Mouse (Mus musculus) gastrocnemius, postnatal 25 days (tissue): ENCODE data around the gene Ttc39d. TPM values are rescaled to one million over a fixed set of nuclear protein-coding genes. Genes with fewer than 3 reads are reported as not detected.
"Not testable (repeated sequence)": the region's sequence is repeated elsewhere in the genome, so short reads cannot be mapped to it uniquely, and the experiment has no call there.

ENCODE experiments used
- DNase-seq: peaks from one replicate; pipeline ENCODE4 v3.0.0; 2022
- total RNA-seq, 2 experiments: library from RNA; stranded (reverse); gene quantifications; 1 replicate in 1 of 2; 2 replicates in 1 of 2; pipeline ENCODE4 v1.2.3; 2021

Gene Ttc39d
- total RNA-seq, 2 experiments from 2014 or later = not detected

GRCm38 (mm10) chr17:80199160-80199778, 8.0 kb upstream of the Ttc39d start:
- DNase-seq = no peak

GRCm38 (mm10) chr17:80205657-80206056, 1.6 kb upstream of the Ttc39d start:
- DNase-seq = no peak

DNA sequence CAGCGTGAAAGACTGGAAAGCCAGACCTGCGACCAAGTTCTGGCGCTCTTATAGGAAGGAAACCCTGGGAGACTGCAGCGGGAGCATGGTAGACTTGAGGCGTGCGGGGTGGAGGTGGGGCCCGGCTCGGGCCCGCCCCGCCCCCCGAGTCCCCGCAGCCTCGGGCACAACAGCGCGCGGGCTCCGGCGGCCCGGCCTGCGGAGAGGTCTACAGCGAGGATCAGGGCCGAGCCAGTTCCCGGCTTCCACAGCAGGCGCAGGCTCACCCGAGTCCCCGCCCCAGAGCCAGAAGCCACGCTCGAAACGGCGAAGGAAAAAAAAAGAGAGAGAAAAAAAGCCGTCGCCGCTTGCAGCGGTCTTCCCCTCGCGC, 974 bp upstream of the Ttc39d start:
- no peak for DNase-seq

DNA sequence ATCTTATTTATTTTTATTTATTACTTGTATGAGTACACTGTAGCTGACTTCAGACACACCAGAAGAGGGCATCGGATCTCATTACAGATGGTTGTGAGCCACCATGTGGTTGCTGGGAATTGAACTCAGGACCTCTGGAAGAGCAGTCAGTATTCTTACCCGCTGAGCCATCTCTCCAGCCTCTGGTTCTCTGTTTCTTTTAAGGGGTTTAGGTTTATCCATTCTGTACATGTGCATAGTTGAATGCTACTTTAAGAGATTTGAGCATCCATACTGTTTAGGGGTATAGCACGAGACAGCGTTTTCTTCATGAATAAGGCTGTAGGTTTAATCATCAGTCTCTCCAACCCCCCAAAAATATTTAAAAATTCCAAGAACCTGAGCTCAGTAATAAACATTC, 6.7 kb downstream of the Ttc39d start:
- not testable (repeated sequence) for DNase-seq

GRCm38 (mm10) chr17:80220131-80220530, 12.9 kb downstream of the Ttc39d start:
- no peak for DNase-seq

DNA sequence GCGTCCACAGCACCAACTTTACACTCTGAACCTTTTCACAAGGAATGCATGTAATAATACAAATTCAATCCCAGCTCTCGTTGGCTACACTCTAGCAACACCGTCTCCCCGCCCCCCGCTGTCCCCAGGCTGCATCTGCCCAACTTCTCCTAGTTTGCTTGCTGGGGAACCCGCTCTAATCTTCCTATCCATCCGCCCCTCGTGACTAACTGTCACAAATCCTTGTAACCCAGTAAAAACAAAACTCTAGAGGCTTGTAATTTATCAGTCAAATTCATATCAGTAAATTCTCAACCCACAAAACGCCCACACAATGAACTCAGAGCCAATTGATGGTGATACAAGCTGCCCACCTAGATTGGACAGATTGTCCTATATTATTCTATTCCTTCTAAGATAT, 13.9 kb downstream of the Ttc39d start:
- DNase-seq = no peak

GRCm38 (mm10) chr17:80221890-80222628, 14.8 kb downstream of the Ttc39d start:
- DNase-seq = no peak

- DNase-seq = no peak
These were observed 16.6 kb downstream of the Ttc39d start for GRCm38 (mm10) chr17:80223829-80224228.

GRCm38 (mm10) chr17:80224326-80225116, 17.3 kb downstream of the Ttc39d start, which contains the start of gene Gemin6:
Gene Gemin6 (plus strand): TSS chr17:80224441.
- DNase-seq = peak; percentile 78

DNA sequence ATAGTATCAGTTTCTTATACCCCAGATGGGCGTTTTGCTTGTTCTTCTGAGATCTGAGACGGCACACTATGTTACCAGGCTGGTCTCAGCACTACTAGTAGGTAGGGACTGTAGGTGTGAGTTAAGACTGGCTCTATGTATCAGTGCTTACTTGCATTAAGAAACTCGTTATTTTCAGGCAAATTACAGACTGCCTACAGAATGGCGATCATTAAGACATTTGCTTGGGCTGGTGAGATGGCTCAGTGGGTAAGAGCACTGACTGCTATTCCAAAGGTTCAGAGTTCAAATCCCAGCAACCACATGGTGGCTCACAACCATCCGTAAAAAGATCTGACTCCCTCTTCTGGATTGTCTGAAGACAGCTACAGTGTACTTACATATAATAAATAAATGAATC, 17.9 kb downstream of the Ttc39d start:
- not testable (repeated sequence) for DNase-seq

- DNase-seq = no peak
These were observed 22.1 kb downstream of the Ttc39d start for GRCm38 (mm10) chr17:80229396-80229795.

GRCm38 (mm10) chr17:80233844-80234243, 26.6 kb downstream of the Ttc39d start:
- no peak for DNase-seq

DNA sequence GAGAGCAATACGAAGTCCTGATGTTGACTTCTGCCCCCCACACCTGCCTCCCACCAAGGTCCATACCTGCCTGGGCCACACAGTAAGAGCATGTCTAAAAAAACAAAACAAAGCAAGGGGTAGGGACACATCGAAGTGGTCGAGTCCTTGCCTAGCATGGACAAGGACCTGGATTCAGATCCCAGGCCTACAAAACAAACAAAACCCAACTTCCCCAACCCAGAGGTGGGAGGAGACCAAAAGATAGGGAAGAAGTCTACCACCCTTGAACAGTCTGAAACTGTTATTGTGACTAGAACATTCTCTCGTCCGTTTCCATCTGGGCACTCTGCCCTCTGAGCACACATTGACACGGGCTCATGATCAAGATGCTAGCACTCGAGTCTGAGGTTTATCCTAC, 27.1 kb downstream of the Ttc39d start:
- no peak for DNase-seq

DNA sequence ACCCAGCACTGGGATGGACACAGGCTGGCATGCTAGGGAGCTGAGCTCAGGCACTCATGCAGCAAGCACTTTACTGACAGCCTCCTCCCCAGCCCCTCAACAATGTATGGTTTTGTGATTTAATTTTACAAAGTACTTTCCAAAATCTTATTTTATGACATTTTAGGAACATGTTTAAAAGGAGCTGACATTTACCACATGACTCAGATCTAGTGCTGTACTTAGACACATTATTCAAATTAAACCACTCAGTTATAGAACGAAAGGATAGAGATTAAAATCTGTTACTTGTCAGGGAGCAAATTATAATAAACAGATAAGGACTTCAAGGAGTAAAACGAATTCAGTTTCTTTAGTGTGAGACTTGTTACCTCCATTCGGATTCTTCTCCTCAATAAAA, 28.2 kb downstream of the Ttc39d start:
- no peak for DNase-seq

DNA sequence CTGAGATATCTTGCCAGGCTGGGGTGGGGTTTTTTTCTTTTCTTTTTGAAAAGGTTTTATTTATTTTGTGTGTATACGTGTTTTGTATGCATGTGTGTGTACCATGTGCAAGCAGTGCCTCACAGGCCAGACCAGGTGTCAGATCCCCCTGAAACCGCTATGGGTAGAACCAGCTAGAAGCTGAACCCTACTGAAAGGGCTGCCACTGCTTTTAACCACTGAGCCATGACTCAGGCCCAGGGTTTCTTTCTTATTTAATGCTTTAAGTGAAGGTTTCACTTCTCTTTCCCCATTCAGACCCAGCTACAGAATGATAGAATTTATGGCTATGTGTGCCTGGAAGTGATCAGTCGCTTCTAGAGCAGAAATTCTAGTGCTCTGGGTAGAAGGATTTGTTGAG, 29.5 kb downstream of the Ttc39d start:
- no peak for DNase-seq

GRCm38 (mm10) chr17:80237475-80237874, 30.2 kb downstream of the Ttc39d start:
- DNase-seq = no peak

- no peak for DNase-seq
These were observed 34.3 kb downstream of the Ttc39d start for GRCm38 (mm10) chr17:80241594-80241993.

DNA sequence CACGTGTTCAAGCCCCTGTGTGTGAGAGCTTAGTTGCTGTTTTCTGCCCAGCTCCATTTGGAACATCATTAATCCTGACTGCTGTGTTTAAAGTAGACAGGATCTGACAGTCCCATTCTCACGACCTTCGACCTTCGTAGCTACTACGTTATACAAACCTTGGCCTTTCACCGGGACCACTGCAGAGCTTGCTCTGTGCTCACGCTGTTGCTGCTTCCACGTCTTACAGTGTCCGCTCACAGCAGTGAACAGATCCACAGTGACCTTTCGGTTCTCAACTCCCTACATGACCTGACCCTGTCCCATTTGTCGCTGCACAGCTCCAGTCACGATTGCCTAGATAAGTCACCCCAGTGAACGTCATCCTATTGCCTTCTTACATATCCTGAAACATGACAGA, 35.9 kb downstream of the Ttc39d start:
- DNase-seq = no peak

DNA sequence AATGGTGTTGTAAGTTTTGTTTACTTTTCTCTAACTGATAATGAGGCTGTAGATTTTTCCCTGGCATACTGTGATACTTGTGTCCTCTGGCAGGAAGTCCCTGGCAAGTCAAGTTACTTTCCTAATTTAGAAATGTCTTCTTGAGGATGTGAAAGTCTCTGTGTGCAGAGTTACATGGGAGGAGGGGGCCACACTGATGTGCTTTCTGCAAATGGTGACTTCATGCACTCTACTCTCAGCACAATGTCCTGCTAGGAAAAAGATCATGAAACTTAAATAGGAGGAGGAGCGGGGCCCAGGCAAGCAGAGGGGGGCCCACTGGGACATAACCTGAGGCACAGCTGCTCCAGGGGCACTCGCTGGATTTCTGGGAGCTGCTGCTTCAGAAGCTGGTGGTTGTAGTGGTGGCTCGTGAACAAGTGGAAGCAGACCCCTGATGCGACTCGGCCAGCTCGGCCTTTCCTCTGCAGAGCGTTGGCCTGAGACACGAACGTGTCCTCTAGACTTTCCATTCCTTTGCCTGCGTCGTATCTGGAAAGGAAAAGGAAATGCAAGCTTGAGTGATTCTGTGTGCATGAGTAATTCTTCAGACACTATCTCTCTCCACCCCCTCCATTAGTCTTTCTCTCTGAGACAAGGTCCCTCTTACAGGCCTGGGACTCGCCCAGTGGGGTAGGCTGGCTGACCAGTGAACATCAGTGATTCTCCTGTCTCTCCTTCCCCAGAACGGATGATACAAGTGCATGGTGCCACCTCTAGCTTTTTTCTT, 45.7 kb downstream of the Ttc39d start:
- no peak for DNase-seq

DNA sequence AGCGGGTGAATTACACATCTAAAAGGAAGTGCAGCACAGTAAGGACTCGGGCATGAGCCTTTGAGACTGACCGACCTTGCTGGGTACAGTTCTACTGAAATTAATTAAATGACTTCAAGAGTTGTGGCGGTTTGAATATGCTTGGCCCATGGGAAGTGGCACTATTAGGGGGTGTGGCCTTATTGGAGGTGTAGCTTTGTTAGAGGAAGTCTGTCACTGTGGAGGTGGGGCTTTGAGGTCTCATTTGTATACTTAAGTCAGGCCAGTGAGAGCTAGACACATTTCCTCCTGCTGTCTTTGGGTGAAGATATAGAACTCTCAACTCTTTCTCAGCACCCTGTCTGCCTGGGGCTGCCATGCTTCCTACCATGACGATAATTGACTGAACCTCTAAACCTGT, 47.2 kb downstream of the Ttc39d start:
- no peak for DNase-seq

- DNase-seq = peak; percentile 77
These were observed 47.9 kb downstream of the Ttc39d start for GRCm38 (mm10) chr17:80255208-80255607.

- DNase-seq = no peak
These were observed 59.8 kb downstream of the Ttc39d start for GRCm38 (mm10) chr17:80267065-80267464.
